Mouse (Mus musculus) lung, embryonic 14.5 days (tissue): Measurements from ENCODE around the gene Chek2. TPM values are rescaled to one million over a fixed set of nuclear protein-coding genes. Genes with fewer than 3 reads are reported as not detected.

Source experiments
- ATAC-seq: fragments of 200-750 bp; cut with Nextera tagmentation; 2 replicates; pipeline ENCODE4 v1.8.0; 2017; ENCODE audit warnings: mild to moderate bottlenecking, moderate TSS enrichment, moderate library complexity; ENCODE audit not compliant: insufficient read depth
- DNase-seq: peaks from one replicate; pipeline ENCODE4 v3.0.0-alpha.2; 2015
- H3K27ac ChIP-seq: fragments of 300-500 bp; sonication (generic); 2 replicates; pipeline ENCODE4 v1.5.1; 2014; ENCODE audit warnings: low read depth, mild to moderate bottlenecking, moderate library complexity
- H3K27me3 ChIP-seq: fragments of 300-500 bp; sonication (generic); 2 replicates; pipeline ENCODE4 v1.6.1; 2014; ENCODE audit warnings: low read length, control low read depth; ENCODE audit not compliant: insufficient read depth
- H3K36me3 ChIP-seq: fragments of 300-500 bp; sonication (generic); 2 replicates; pipeline ENCODE4 v1.6.1; 2014; ENCODE audit warnings: control low read depth; ENCODE audit not compliant: insufficient read depth
- H3K4me1 ChIP-seq: fragments of 300-500 bp; sonication (generic); 2 replicates; pipeline ENCODE4 v1.6.1; 2014; ENCODE audit warnings: antibody characterized with exemption, control low read depth; ENCODE audit not compliant: insufficient read depth
- H3K4me2 ChIP-seq: fragments of 300-500 bp; sonication (generic); 2 replicates; pipeline ENCODE4 v1.6.1; 2014; ENCODE audit warnings: mild to moderate bottlenecking
- H3K4me3 ChIP-seq: fragments of 300-500 bp; sonication (generic); 2 replicates; pipeline ENCODE4 v1.5.1; 2014; ENCODE audit warnings: low read depth, low read length
- H3K9ac ChIP-seq: fragments of 300-500 bp; sonication (generic); 2 replicates; pipeline ENCODE4 v1.6.1; 2014
- H3K9me3 ChIP-seq: fragments of 300-500 bp; sonication (generic); 2 replicates; pipeline ENCODE4 v1.6.1; 2016; ENCODE audit warnings: low read depth, low read length, control low read depth
- CTCF ChIP-seq: IDR thresholded peaks from 2 replicates; pipeline ENCODE4 v1.5.1; 2016; ENCODE audit warnings: antibody characterized with exemption, low read depth
- WGBS: fragments of 180-500 bp; shearing (Covaris S2); extraction: QIAGEN DNeasy Blood & Tissue Kit; methylation state at CpG from one replicate; pipeline ENCODE4 v1.1.7; 2014; 5-methylcytosine and 5-hydroxymethylcytosine counted together
- polyA plus RNA-seq: library from polyadenylated mRNA; unstranded; fragments of >200 nt; fragmentation: Nextera tagmentation; extraction: Ambion mirVana; gene quantifications from 2 replicates; pipeline ENCODE4 v1.2.1, GENCODE M21; 2014

Gene Chek2
- polyA plus RNA-seq, 1 experiment from 2014 or later, result 33.8 TPM

DNA sequence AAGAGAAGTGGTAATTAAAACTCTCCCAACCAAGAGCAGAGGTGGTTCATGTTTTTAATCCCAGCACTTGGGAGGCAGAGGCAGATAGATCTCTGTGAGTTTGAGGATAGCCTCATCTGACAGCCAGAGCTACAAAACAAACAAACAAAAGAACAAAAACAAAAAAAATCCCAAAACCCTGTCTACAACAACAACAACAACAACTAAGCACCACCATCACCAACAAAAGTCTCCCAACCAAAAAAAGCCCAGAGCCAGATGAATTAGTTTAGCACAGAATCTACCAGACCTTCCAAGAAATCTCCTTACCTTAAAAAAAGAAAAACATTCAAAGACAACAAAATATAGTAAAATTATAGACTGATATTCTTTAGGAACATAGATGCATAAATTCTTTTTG is 60.6 kb downstream of the Chek2 start:
- ATAC-seq (no peak), DNase-seq (no peak)
- peaks cover 13% of the 10 kb centered on the region; the same call in 1 of the 2 replicates for H3K36me3 ChIP-seq
- no peak overlapping the region for H3K4me3 ChIP-seq
- no peak for TF ChIP-seq CTCF
- no peak overlapping the region for H3K27ac ChIP-seq
- no peaks in the 10 kb centered on the region for H3K27me3 ChIP-seq
- no peak overlapping the region for H3K9ac ChIP-seq
- no peaks in the 10 kb centered on the region for H3K9me3 ChIP-seq
- no peaks in the 10 kb centered on the region for H3K4me1 ChIP-seq
- H3K4me2 ChIP-seq, result no peak overlapping the region

DNA sequence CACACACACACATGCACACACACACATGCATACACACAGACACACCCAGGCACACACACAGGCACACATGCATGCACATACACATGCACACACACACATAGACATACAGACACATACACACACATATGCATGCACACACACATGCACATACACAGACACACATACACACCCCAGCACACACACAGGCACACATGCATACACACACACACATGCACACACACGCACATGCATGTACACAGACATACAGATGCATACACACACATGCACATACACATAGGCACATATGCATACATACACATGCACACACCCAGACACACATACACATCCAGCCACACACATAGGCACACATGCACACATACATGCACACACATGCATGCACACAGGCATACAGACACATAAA is 66.9 kb downstream of the Chek2 start:
- Histone ChIP-seq H3K9me3 (no peaks in the 10 kb centered on the region), H3K4me1 (no peaks in the 10 kb centered on the region), H3K9ac (no peak overlapping the region), H3K27ac (no peak overlapping the region), H3K27me3 (no peaks in the 10 kb centered on the region), H3K4me3 (no peak overlapping the region), H3K4me2 (no peak overlapping the region), H3K36me3 (no peaks in the 10 kb centered on the region)
- ATAC-seq (no peak), DNase-seq (no peak)
- 96% methylated on average over 1 of the region's 1 CpGs for WGBS
- no peak for TF ChIP-seq CTCF

DNA sequence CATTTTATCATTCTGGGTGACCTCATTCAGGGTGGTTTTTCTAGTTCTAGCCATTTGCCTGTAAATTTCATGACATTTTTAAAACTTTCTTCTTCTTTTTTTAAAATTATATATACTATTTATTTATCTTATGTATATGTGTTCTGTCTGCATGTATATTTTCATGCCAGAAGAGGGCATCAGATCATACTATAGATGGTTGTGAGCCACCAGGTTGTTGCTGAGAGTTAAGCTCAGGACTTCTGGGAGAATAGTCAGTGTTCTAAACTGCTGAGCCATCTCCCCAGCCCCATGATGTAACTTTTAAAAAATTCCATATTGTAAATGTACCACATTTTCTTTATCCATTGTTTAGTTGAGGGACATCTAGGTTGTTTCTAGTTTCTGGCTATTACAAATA is 69.1 kb downstream of the Chek2 start:
- DNase-seq (peak; percentile 39), ATAC-seq (no peak)
- H3K9me3 ChIP-seq, result no peaks in the 10 kb centered on the region
- no peaks in the 10 kb centered on the region for H3K27me3 ChIP-seq
- TF ChIP-seq CTCF, result no peak
- no peaks in the 10 kb centered on the region for H3K36me3 ChIP-seq
- no peak overlapping the region for H3K4me2 ChIP-seq
- H3K27ac ChIP-seq, result no peak overlapping the region
- no peaks in the 10 kb centered on the region for H3K4me1 ChIP-seq
- no peak overlapping the region for H3K4me3 ChIP-seq
- no peak overlapping the region for H3K9ac ChIP-seq

DNA sequence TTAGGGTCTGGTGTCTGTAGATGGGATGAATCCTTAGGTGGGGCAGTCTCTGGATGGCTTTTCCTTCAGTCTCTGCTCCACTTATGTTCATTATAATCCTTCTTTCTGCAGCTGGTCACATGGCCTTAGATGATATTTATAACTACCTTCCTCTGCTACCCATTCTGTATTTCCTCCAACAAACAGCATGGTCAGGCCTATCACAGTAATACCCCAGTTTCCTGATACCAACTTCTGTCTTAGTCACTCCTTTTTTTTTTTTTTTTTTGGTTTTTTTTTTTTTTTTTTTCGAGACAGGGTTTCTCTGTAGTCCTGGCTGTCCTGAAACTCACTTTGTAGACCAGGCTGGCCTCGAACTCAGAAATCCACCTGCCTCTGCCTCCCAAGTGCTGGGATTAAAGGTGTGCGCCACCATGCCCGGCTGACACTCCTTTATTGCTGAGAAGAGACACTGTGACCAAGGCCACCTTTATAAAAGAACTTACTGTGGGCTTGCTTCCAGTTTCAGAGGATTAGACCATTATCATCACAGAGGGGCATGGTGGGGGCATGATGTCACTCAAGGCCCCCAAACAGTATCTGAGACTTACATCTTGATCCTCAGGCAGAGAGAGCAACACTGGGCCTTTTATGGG is 70.3 kb downstream of the Chek2 start:
- Histone ChIP-seq H3K4me1 (no peaks in the 10 kb centered on the region), H3K9me3 (no peaks in the 10 kb centered on the region), H3K4me3 (no peak overlapping the region), H3K27me3 (no peaks in the 10 kb centered on the region), H3K27ac (no peak overlapping the region), H3K36me3 (no peaks in the 10 kb centered on the region), H3K4me2 (no peak overlapping the region), H3K9ac (no peak overlapping the region)
- 77% methylated on average over 4 of the region's 4 CpGs for WGBS
- no peak for ATAC-seq
- DNase-seq, result no peak
- TF ChIP-seq CTCF, result no peak

DNA sequence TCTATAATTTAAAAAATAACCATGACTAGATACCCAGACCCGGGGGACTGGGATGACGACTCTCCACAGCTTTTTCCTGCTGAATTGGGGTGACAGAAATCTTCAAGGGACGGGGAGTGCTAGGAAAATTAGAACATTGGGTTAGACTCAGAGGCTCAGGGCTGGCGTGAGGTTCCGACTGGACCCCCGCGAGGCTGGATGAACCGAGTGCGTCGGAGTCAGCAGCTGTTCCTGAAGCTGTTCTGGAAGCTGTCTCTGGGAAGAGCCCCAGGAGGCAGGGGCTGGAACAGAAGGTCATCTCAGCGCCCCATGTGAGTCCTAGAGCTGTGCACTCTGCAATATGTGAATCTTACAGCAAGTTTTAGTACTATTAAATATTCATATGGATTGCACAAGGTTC is 75.1 kb downstream of the Chek2 start:
- H3K27me3 ChIP-seq, result no peaks in the 10 kb centered on the region
- H3K4me3 ChIP-seq, result no peak overlapping the region
- no peak for TF ChIP-seq CTCF
- H3K9me3 ChIP-seq, result no peaks in the 10 kb centered on the region
- H3K27ac ChIP-seq, result no peak overlapping the region
- no peak overlapping the region for H3K9ac ChIP-seq
- ATAC-seq, result no peak
- WGBS, result 83% methylated on average over 11 of the region's 11 CpGs
- no peaks in the 10 kb centered on the region for H3K36me3 ChIP-seq
- no peak overlapping the region for H3K4me2 ChIP-seq
- no peaks in the 10 kb centered on the region for H3K4me1 ChIP-seq
- no peak for DNase-seq

DNA sequence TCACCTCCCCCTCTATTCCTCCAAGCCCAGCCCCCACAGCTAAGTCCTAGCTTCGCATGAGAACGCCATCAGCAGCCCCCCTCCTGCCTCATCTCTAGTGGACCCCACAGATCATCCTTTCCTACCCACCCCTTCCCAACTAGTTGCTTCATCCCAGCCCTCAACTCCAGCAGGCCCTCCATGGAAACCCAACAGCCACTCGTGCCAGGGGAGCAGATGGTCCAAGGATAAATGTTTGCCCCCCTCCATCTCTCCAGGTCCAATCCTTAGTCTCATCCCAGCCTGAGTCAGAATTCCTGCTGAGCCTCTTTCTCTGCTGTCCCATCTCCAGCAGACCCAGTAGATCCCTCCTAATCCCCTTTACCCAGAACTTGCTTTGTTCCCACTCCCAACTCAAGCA is 76.5 kb downstream of the Chek2 start:
- no peak for TF ChIP-seq CTCF
- Histone ChIP-seq H3K27ac (no peak overlapping the region), H3K9ac (no peak overlapping the region), H3K27me3 (no peaks in the 10 kb centered on the region), H3K4me1 (no peaks in the 10 kb centered on the region), H3K4me3 (no peak overlapping the region), H3K36me3 (no peaks in the 10 kb centered on the region), H3K4me2 (no peak overlapping the region), H3K9me3 (no peaks in the 10 kb centered on the region)
- ATAC-seq (no peak), DNase-seq (no peak)
- WGBS, result 83% methylated on average over 3 of the region's 3 CpGs

DNA sequence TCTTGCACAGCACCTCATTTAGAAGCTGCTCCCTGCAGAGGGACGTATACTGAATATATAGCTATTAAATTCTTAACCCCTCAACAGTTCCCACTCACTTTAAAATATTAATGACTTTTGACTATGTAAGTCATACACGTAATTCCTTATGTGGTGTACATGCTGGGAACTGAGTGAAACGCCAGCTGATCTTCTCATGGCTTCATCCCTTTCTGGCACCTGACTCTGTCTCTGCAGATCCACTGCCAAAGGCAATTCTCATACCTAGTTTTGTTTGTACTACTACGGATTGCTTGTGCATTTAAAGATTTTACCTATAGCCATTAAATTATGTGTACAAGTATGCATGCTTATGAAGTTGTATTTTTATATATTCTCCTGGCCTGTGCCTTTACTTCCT is 79.8 kb downstream of the Chek2 start:
- Histone ChIP-seq H3K9me3 (no peaks in the 10 kb centered on the region), H3K4me3 (no peak overlapping the region), H3K36me3 (no peaks in the 10 kb centered on the region), H3K9ac (no peak overlapping the region), H3K4me1 (no peaks in the 10 kb centered on the region), H3K4me2 (no peak overlapping the region), H3K27me3 (no peaks in the 10 kb centered on the region), H3K27ac (no peak overlapping the region)
- ATAC-seq (no peak), DNase-seq (no peak)
- 79% methylated on average over 4 of the region's 4 CpGs for WGBS
- TF ChIP-seq CTCF, result no peak

DNA sequence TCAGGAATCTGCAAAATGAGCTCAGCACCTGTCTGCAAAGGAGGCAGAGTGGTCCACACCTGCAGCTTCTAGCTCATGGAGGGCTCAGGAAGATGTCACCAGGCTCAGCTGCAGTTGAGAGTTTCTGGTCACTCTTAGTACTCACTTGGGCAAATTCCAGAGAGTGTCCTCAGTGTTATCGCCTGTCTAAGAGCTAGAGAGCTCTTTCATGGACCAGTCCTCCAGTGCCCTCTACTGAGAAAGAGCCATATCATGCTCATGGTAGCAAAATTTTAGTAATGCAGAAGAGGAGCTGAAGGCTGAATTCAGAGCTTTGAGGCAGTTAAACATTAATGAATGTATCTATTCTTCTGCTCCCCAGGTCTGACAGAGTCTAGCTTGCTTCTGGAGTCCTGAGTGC is 83.6 kb downstream of the Chek2 start:
- no peak overlapping the region for H3K9ac ChIP-seq
- no peak for ATAC-seq
- no peak overlapping the region for H3K4me3 ChIP-seq
- H3K9me3 ChIP-seq, result no peaks in the 10 kb centered on the region
- H3K4me2 ChIP-seq, result no peak overlapping the region
- H3K36me3 ChIP-seq, result no peaks in the 10 kb centered on the region
- TF ChIP-seq CTCF, result peak; percentile 30; the same call in 1 of the 2 replicates
- H3K27ac ChIP-seq, result no peak overlapping the region
- no peaks in the 10 kb centered on the region for H3K27me3 ChIP-seq
- H3K4me1 ChIP-seq, result no peaks in the 10 kb centered on the region
- peak; percentile 56 for DNase-seq
- 24% methylated on average over 1 of the region's 1 CpGs for WGBS

Other genes starting within 250 kb of the Chek2 start
- 55.8 and 57.3 TPM in 2 replicates for gene Noc4l, start 186.6 kb upstream of the Chek2 start, polyA plus RNA-seq
- 32.4 and 36.8 TPM in 2 replicates for gene Ddx51, start 186.5 kb upstream of the Chek2 start, polyA plus RNA-seq
- gene Ep400, start 69.3 kb upstream of the Chek2 start, polyA plus RNA-seq, result 52.8 and 60.5 TPM in 2 replicates
- 20.6 and 22.4 TPM in 2 replicates for gene Pus1, start 59.3 kb upstream of the Chek2 start, polyA plus RNA-seq
- 35.1 and 39.2 TPM in 2 replicates for gene Ulk1, start 29.9 kb upstream of the Chek2 start, polyA plus RNA-seq
- 25.6 and 28.1 TPM in 2 replicates for gene Hscb, start 202 bp upstream of the Chek2 start, polyA plus RNA-seq
- gene Ttc28, start 39.8 kb downstream of the Chek2 start, polyA plus RNA-seq, result 15.2 and 15.3 TPM in 2 replicates